Mouse (Mus musculus) spleen, postnatal 10 days (tissue): Measurements from ENCODE around the gene Il22ra1.
A peak's percentile ranks its signal among the peaks of the same experiment; 100 is the strongest.

Experiments
- DNase-seq, 2 experiments: peaks; one replicate each; pipeline ENCODE4 v3.0.0; 2021 to 2022; ENCODE audit warnings: low spot score in 2 of 2

Il22ra1 gene

GRCm38 (mm10) chr4:135770611-135771305, 42.8 kb downstream of the Il22ra1 start:
- no peak for DNase-seq

GRCm38 (mm10) chr4:135771592-135771991, 43.6 kb downstream of the Il22ra1 start:
- DNase-seq: no peak

- no peak for DNase-seq
These were observed 44.7 kb downstream of the Il22ra1 start for GRCm38 (mm10) chr4:135772671-135773070.

- DNase-seq: no peak
These were observed 46.5 kb downstream of the Il22ra1 start for GRCm38 (mm10) chr4:135774496-135774895.

GRCm38 (mm10) chr4:135776850-135777249, 48.9 kb downstream of the Il22ra1 start:
- no peak for DNase-seq

- DNase-seq: no peak
These were observed 51.7 kb downstream of the Il22ra1 start for GRCm38 (mm10) chr4:135779661-135780060.

- no peak for DNase-seq
These were observed 52.3 kb downstream of the Il22ra1 start for GRCm38 (mm10) chr4:135780255-135780654.

- no peak for DNase-seq
These were observed 53.3 kb downstream of the Il22ra1 start for GRCm38 (mm10) chr4:135781304-135781703.

GRCm38 (mm10) chr4:135786581-135786980, 58.6 kb downstream of the Il22ra1 start:
- DNase-seq: no peak

GRCm38 (mm10) chr4:135787271-135787670, 59.3 kb downstream of the Il22ra1 start:
- no peak for DNase-seq

- DNase-seq: no peak
These were observed 61.2 kb downstream of the Il22ra1 start for GRCm38 (mm10) chr4:135789135-135789534.

- no peak for DNase-seq
These were observed 64.8 kb downstream of the Il22ra1 start for GRCm38 (mm10) chr4:135792821-135793220.

- peak in 1 of 2 experiments; percentile 25 for DNase-seq
These were observed 70.0 kb downstream of the Il22ra1 start for GRCm38 (mm10) chr4:135797931-135798330.

GRCm38 (mm10) chr4:135801543-135801942, 73.6 kb downstream of the Il22ra1 start:
- peak; percentile 85 to 90 for DNase-seq
